Mouse (Mus musculus) MEL (cell line): ENCODE measurements at regions not wholly inside any gene's neighbourhood (a gene's known extent, or its start where the extent isn't known, plus 50 kb on each side); places are given as distances from the start of the nearest gene placed in this dataset.

Source experiments
- DNase-seq: peaks from one replicate; pipeline ENCODE4 v3.0.0; 2011; ENCODE audit warnings: low read depth, low spot score
- H3K27ac ChIP-seq: 2 replicates; pipeline ENCODE4 v1.5.1; 2012; ENCODE audit warnings: low read depth, mild to moderate bottlenecking, control low read depth, low read length, moderate library complexity; ENCODE audit not compliant: control insufficient read depth
- H3K27me3 ChIP-seq, 2 experiments: fragments of 150-350 bp in 1 of 2; sonication (generic) in 1 of 2; 2 replicates each; pipeline ENCODE4 v1.6.1; 2012; ENCODE audit warnings: low read length in 2 of 2, mild to moderate bottlenecking in 2 of 2, improper control_type of control experiment in 1 of 2, moderate library complexity in 1 of 2; ENCODE audit not compliant: insufficient read depth in 2 of 2, control insufficient read depth in 1 of 2
- H3K36me3 ChIP-seq, 2 experiments: 2 replicates each; pipeline ENCODE4 v1.6.1; 2012 to 2014; ENCODE audit warnings: low read length in 2 of 2, improper control_type of control experiment in 1 of 2, inconsistent platforms in 1 of 2, mild to moderate bottlenecking in 1 of 2; ENCODE audit not compliant: insufficient read depth in 2 of 2, control insufficient read depth in 1 of 2
- H3K4me1 ChIP-seq, 2 experiments: fragments of 150-350 bp in 1 of 2; sonication (generic) in 1 of 2; 2 replicates each; pipeline ENCODE4 v1.6.1; 2012; ENCODE audit warnings: low read length in 2 of 2, improper control_type of control experiment in 1 of 2, mild to moderate bottlenecking in 1 of 2; ENCODE audit not compliant: insufficient read depth in 2 of 2, control insufficient read depth in 1 of 2
- H3K4me3 ChIP-seq, 2 experiments: fragments of 150-350 bp in 1 of 2; sonication (generic) in 1 of 2; 2 replicates each; pipeline ENCODE4 v1.5.1; 2012; ENCODE audit warnings: low read depth in 2 of 2, low read length in 2 of 2, mild to moderate bottlenecking in 2 of 2, moderate library complexity in 2 of 2, control low read depth in 1 of 2, improper control_type of control experiment in 1 of 2; ENCODE audit not compliant: control insufficient read depth in 1 of 2, insufficient read depth in 1 of 2
- H3K79me2 ChIP-seq: 2 replicates; pipeline ENCODE4 v1.6.1; 2012; ENCODE audit warnings: mild to moderate bottlenecking, low read length, moderate library complexity; ENCODE audit not compliant: control insufficient read depth, poor library complexity, insufficient read depth
- H3K9ac ChIP-seq: 2 replicates; pipeline ENCODE4 v1.6.1; 2012; ENCODE audit warnings: low read depth, mild to moderate bottlenecking, control low read depth, low read length, moderate library complexity; ENCODE audit not compliant: control insufficient read depth, poor library complexity, severe bottlenecking
- H3K9me3 ChIP-seq: fragments of 150-350 bp; sonication (generic); replicated peaks from 2 replicates; pipeline ENCODE4 v1.6.1; 2012; ENCODE audit warnings: mild to moderate bottlenecking, low read length, improper control_type of control experiment, moderate library complexity; ENCODE audit not compliant: insufficient read depth
- BHLHE40 ChIP-seq: IDR thresholded peaks from 2 replicates; pipeline ENCODE4 v1.6.1; 2012; ENCODE audit warnings: low read depth, mild to moderate bottlenecking, inconsistent platforms, low read length, improper control_type of control experiment, borderline replicate concordance
- CHD2 ChIP-seq: IDR thresholded peaks from 2 replicates; pipeline ENCODE4 v1.6.1; 2011; ENCODE audit warnings: low read length, improper control_type of control experiment
- CTCF ChIP-seq, 3 experiments: IDR thresholded peaks in 2 of 3; conservative IDR thresholded peaks in 1 of 3; 2 replicates each; pipeline ENCODE4 v1.5.1; 2011 to 2012; ENCODE audit warnings: low read length in 3 of 3, low read depth in 2 of 3, mild to moderate bottlenecking in 2 of 3, improper control_type of control experiment in 1 of 3, inconsistent platforms in 1 of 3, mixed read lengths in 1 of 3, moderate library complexity in 1 of 3; ENCODE audit not compliant: control insufficient read depth in 1 of 3, insufficient read depth in 1 of 3, poor library complexity in 1 of 3, severe bottlenecking in 1 of 3
- E2F4 ChIP-seq: IDR thresholded peaks from 2 replicates; pipeline ENCODE4 v1.6.1; 2011; ENCODE audit warnings: low read depth, low read length, improper control_type of control experiment, borderline replicate concordance
- ELF1 ChIP-seq: IDR thresholded peaks from 2 replicates; pipeline ENCODE4 v1.6.1; 2014; ENCODE audit warnings: low read depth, mild to moderate bottlenecking, inconsistent platforms, low read length, improper control_type of control experiment, moderate library complexity
- ETS1 ChIP-seq: IDR thresholded peaks from 2 replicates; pipeline ENCODE4 v1.6.1; 2012; ENCODE audit warnings: low read depth, mild to moderate bottlenecking, inconsistent platforms, low read length, improper control_type of control experiment, moderate library complexity
- GABPA ChIP-seq: IDR thresholded peaks from 2 replicates; pipeline ENCODE4 v1.6.1; 2012; ENCODE audit warnings: low read depth, mild to moderate bottlenecking, inconsistent platforms, low read length, improper control_type of control experiment, moderate library complexity
- HCFC1 ChIP-seq: IDR thresholded peaks from 2 replicates; pipeline ENCODE4 v1.6.1; 2012; ENCODE audit warnings: low read depth, mild to moderate bottlenecking, inconsistent platforms, low read length, improper control_type of control experiment, moderate library complexity
- JUND ChIP-seq: IDR thresholded peaks from 2 replicates; pipeline ENCODE4 v1.6.1; 2011; ENCODE audit warnings: low read depth, mild to moderate bottlenecking, improper control_type of control experiment, low read length
- MXI1 ChIP-seq: IDR thresholded peaks from 2 replicates; pipeline ENCODE4 v1.6.1; 2011; ENCODE audit warnings: mild to moderate bottlenecking, low read depth, low read length, improper control_type of control experiment
- MYC ChIP-seq: IDR thresholded peaks from 2 replicates; pipeline ENCODE4 v1.6.1; 2011; ENCODE audit warnings: low read depth, mild to moderate bottlenecking, low read length, improper control_type of control experiment, moderate library complexity
- POLR2A ChIP-seq, 2 experiments: IDR thresholded peaks; 2 replicates each; pipeline ENCODE4 v1.6.1; 2011 to 2012; ENCODE audit warnings: low read length in 2 of 2, mild to moderate bottlenecking in 2 of 2, control low read depth in 1 of 2, improper control_type of control experiment in 1 of 2, low read depth in 1 of 2, moderate library complexity in 1 of 2; ENCODE audit not compliant: control insufficient read depth in 1 of 2, insufficient read depth in 1 of 2, poor library complexity in 1 of 2
- POLR2AphosphoS2 ChIP-seq: IDR thresholded peaks from 2 replicates; pipeline ENCODE4 v1.6.1; 2011; ENCODE audit warnings: low read length, improper control_type of control experiment
- RAD21 ChIP-seq: IDR thresholded peaks from 2 replicates; pipeline ENCODE4 v1.6.1; 2011; ENCODE audit warnings: mild to moderate bottlenecking, low read depth, low read length, improper control_type of control experiment
- RCOR1 ChIP-seq: IDR thresholded peaks from 2 replicates; pipeline ENCODE4 v1.6.1; 2012; ENCODE audit warnings: low read depth, mild to moderate bottlenecking, inconsistent platforms, low read length, improper control_type of control experiment
- SIN3A ChIP-seq: IDR thresholded peaks from 2 replicates; pipeline ENCODE4 v1.6.1; 2012; ENCODE audit warnings: low read length, improper control_type of control experiment, inconsistent platforms
- TBP ChIP-seq: IDR thresholded peaks from 2 replicates; pipeline ENCODE4 v1.8.0; 2011; ENCODE audit warnings: low read depth, low read length, improper control_type of control experiment
- TCF12 ChIP-seq: IDR thresholded peaks from 2 replicates; pipeline ENCODE4 v1.6.1; 2014; ENCODE audit warnings: low read depth, mild to moderate bottlenecking, inconsistent platforms, low read length, improper control_type of control experiment, moderate library complexity
- UBTF ChIP-seq: IDR thresholded peaks from 2 replicates; pipeline ENCODE4 v1.6.1; 2012; ENCODE audit warnings: low read depth, mild to moderate bottlenecking, inconsistent platforms, low read length, improper control_type of control experiment, moderate library complexity, borderline replicate concordance; ENCODE audit not compliant: insufficient read depth
- USF1 ChIP-seq: IDR thresholded peaks from 2 replicates; pipeline ENCODE4 v1.6.1; 2014; ENCODE audit warnings: low read depth, mild to moderate bottlenecking, inconsistent platforms, low read length, improper control_type of control experiment, moderate library complexity
- USF2 ChIP-seq, 2 experiments: IDR thresholded peaks; 2 replicates each; pipeline ENCODE4 v1.6.1; 2011 to 2012; ENCODE audit warnings: improper control_type of control experiment in 2 of 2, low read length in 2 of 2, borderline replicate concordance in 1 of 2, inconsistent platforms in 1 of 2, low read depth in 1 of 2, mild to moderate bottlenecking in 1 of 2; ENCODE audit not compliant: insufficient read depth in 1 of 2
- ZC3H11A ChIP-seq: IDR thresholded peaks from 2 replicates; pipeline ENCODE4 v1.6.1; 2012; ENCODE audit warnings: low read depth, mild to moderate bottlenecking, inconsistent platforms, low read length, improper control_type of control experiment
- ZKSCAN1 ChIP-seq: IDR thresholded peaks from 2 replicates; pipeline ENCODE4 v1.6.1; 2012; ENCODE audit warnings: low read depth, mild to moderate bottlenecking, inconsistent platforms, low read length, improper control_type of control experiment, moderate library complexity
- ZNF384 ChIP-seq: IDR thresholded peaks from 2 replicates; pipeline ENCODE4 v1.6.1; 2012; ENCODE audit warnings: low read depth, mild to moderate bottlenecking, inconsistent platforms, low read length, improper control_type of control experiment

DNA sequence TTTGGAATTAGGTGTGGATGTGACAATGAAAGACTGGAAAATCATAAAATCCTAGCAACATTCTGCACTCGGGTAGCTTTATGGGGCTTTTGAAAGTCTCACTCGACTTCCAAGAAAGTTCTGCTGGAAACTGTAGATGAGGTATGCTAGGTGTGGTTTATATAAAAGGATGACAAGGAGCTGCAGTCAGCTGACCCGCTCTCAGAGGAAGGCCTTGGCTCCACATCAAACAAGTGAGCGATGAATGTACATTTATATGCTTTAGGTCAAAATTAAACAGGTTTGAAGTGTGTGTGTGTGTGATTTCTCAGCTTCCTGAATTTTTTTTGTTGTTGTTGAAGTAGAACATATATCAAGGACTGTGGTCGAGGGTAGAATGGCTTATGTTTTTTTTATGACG is 174.9 kb downstream of the 1500009L16Rik start:
- TF ChIP-seq TCF12 (no peak), ELF1 (no peak), JUND (no peak), ZC3H11A (no peak), POLR2AphosphoS2 (no peak), USF1 (no peak), MXI1 (no peak), RAD21 (no peak), CHD2 (no peak), ZKSCAN1 (no peak), ETS1 (no peak), BHLHE40 (no peak), RCOR1 (no peak)
- Histone ChIP-seq H3K9ac (no peak overlapping the region), H3K9me3 (no peaks in the 10 kb centered on the region), H3K4me1 (no peaks in the 10 kb centered on the region), H3K36me3 (no peaks in the 10 kb centered on the region), H3K27ac (no peak overlapping the region), H3K27me3 (peaks cover 0 to under 1% of the 10 kb centered on the region in 2 experiments; a peak in 2 of 4 replicates), H3K4me3 (no peak overlapping the region), H3K79me2 (no peaks in the 10 kb centered on the region)
- DNase-seq, result no peak

DNA sequence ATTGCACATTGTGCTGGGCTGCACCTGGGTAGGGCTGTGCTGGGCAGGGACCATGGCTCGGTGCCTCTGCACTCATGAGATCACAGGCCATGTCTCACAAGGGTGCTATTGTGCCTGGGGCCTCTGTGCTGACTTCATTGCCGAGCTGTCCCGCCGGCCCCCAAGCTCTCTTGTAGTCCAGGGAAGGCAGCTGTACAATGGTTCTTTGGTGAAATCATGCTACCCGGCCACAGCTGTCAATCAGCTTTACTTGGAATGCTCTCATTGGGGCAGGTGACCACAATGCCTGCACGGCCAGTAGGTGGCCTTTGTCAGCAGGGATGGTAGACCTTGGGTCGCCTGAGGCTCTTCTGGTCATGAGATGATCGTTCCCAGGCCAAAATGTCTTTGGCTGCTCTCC is 184.1 kb downstream of the 1500009L16Rik start:
- Histone ChIP-seq H3K27ac (no peak overlapping the region), H3K4me1 (no peaks in the 10 kb centered on the region), H3K9me3 (no peaks in the 10 kb centered on the region), H3K4me3 (no peak overlapping the region), H3K36me3 (no peaks in the 10 kb centered on the region), H3K9ac (no peak overlapping the region), H3K27me3 (peaks cover 0 to 1% of the 10 kb centered on the region in 2 experiments; a peak in 2 of 4 replicates), H3K79me2 (no peaks in the 10 kb centered on the region)
- DNase-seq, result no peak
- TF ChIP-seq MYC (no peak), POLR2A (IDR thresholded peaks at IDR 0.05; ENCODE audit: control insufficient read depth in 1 of 2, insufficient read depth in 1 of 2, low read depth in 1 of 2, low read length in 2 of 2, poor library complexity in 1 of 2) (no peak), HCFC1 (no peak), CTCF (IDR thresholded peaks at IDR 0.05 in 2 of 3, conservative IDR thresholded peaks at IDR 0.05 in 1 of 3; ENCODE audit: control insufficient read depth in 1 of 3, insufficient read depth in 1 of 3, low read depth in 2 of 3, low read length in 3 of 3, poor library complexity in 1 of 3, severe bottlenecking in 1 of 3) (no peak), RCOR1 (no peak), USF2 (IDR thresholded peaks at IDR 0.05; ENCODE audit: borderline replicate concordance in 1 of 2, insufficient read depth in 1 of 2, low read depth in 1 of 2, low read length in 2 of 2) (no peak), ZNF384 (no peak), JUND (no peak), GABPA (no peak), UBTF (no peak), E2F4 (no peak), ETS1 (no peak), TBP (no peak), SIN3A (no peak)
